Mouse (Mus musculus) kidney, adult 9 months (tissue): Measurements from ENCODE around the gene Nsun7.

Source experiments
- DNase-seq: peaks from one replicate; pipeline ENCODE4 v3.0.0; 2022

The Nsun7 gene

DNA sequence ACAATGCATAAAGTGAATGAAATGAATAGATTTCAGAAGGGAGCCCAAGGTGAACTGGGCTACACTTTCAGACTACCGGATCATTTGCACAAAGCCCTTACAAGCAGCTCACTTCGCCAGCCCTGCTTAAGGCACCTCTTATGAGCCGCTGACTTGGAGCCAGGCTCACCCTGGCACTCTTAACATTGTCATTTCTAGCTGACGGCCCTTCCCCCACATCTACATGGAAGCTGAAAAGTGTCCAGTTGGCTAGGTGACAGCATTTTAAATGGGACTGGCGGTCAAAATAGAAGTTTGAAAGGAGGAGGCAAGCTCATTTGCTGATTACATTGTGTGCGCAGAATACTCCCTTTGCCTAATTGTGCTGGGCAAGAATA is 78.3 kb downstream of the Nsun7 start:
- peak; percentile 84 for DNase-seq

DNA sequence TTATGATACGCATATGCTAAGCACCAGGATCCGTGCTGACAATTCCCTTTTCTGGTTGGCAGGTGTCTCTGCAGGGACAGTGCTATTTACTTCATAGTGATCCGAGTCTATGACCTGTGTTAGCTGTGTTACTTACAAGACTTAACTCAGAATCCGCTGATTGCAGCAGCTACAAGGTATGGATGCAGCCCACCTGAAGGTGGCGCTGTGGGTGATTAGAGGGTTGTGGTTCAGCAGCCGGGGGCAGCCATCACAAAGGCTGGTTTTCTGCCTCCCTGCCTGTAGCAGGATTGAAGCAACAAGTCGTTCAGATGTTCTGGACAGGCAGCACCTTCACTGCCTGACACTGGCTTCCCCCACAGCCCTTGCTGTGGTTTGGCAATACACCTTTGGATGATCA is 78.9 kb downstream of the Nsun7 start:
- peak; percentile 37 for DNase-seq

DNA sequence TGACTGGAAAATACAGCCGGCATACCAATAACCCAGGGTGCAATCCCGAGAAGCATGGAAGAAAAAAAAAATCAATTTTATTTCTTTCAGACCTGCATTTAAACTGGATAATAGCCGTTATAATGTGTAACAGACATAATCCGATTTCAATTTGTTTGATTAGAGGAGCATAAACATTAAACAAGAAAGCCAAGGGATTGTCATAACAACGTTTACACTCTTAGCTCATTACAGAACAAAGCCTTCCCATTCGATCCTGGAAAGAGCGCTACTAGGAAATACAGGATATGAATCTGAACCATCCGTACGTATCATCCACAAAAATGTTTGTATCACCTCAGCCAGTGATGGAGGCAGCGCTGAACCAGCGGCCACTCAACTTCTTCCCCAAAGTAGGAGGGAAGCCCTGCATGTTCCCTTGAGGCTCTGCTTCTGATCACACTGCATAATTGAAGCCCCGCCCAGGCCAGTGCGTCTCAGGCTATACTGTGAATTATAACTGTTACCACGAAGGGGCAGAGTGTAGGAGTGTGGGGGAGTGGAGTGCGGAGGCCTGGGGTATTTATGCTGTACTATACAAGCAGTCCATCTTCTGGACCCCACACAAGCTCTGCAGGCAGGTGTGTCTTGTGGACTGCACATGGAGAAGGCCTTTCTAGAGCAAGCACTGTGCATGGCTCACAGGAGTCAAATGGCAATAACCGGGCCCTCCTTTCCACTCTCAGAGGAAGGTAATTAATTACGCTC is 80.8 kb downstream of the Nsun7 start:
- no peak for DNase-seq

DNA sequence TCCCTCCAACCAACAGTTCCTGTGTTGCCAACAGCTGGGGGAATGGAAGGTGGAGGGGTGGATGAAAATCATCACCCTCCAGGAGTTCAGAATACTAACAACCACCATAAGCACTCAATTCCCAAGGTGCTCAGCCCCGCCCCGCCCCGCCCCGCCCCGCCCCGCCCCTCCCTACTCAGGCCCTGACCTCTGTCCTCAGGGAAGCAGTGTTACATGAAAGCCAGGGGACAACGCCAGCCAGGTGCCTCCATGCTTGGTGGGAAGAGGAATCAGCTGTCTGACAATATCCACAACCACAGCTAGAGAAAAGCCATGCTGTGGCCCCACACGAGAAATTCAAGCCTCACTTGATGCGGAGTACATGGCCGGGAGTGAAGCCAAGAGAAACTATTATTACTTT is 82.2 kb downstream of the Nsun7 start:
- no peak for DNase-seq

DNA sequence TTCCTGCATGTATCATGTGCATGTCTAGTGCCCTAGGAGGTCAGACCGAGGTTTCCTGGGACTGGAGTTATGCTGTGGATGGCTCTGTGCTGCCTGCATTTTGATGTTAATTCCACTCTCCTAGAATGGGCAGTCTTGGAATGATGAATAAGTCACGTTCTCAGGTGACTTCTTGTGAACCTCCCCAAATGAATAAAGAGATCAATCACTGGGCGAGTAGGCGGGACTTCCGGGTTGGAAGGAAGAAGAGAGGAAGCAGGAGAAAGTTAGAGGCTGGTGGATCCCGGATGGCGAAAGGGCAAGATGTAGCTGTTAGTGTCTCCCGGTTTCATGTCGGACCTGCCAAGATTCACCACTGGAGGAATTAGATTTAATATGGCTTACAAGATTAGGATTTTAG is 82.6 kb downstream of the Nsun7 start:
- DNase-seq: no peak

DNA sequence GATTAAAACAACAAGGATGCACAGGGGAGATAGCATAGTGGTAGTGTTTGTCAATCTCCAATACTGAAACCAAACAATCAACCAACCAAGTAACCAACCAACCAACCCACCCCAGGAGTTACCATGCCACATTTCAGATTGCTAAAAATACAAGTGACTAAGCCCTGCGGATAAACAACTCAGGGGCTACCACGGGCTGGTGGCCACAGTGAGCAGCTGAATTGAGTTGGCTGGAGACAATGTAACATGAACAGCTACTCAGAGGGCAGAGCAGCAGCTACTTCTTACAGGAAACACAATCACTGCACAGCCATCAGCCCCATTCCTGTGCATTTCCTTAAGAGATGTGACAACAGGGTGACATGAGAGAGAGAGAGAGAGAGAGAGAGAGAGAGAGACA is 84.5 kb downstream of the Nsun7 start:
- DNase-seq: no peak

DNA sequence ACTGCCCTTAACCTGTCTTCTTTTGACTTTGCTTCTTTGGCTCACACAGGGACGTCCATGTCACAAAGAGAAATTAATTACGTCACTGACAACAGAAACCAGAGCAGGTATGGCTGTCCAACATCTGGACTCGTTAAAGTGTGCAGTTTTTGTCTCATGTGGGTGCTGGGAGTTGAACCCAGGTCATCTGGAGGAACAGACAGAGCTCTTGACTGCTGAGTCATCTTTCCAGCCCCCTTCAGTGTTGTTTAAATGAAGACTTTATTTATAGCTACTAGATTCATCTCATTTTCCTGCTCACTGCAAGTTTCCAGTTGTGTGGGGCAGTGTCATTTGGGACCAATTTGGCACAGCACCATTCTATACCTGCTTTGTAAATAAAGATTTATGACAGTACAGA is 85.4 kb downstream of the Nsun7 start:
- DNase-seq: no peak

DNA sequence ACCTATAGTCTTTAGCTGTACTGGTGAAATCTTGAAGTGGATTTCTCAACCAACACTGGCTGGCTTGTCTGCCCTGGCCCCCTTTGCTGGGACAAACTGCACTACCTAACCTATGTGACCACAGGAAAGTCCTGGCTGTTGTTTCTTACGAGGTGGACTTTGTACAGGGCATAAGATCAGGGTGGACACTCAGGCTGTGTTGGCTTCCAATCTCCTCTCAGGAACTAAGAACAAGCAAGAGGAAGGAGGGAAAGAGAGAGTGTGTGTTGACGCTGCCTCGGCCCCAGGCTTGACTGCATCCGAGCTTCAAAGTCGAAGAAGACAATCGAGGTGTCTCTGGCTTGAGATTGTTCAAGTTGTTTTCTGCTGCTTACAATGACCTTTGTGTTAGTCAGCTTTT is 87.1 kb downstream of the Nsun7 start:
- DNase-seq: peak; percentile 82
